Mouse (Mus musculus): Measurements from ENCODE around the gene Rbm4.
"Not testable (repeated sequence)": the region's sequence is repeated elsewhere in the genome, so short reads cannot be mapped to it uniquely, and the experiment has no call there.

The Rbm4 gene

DNA sequence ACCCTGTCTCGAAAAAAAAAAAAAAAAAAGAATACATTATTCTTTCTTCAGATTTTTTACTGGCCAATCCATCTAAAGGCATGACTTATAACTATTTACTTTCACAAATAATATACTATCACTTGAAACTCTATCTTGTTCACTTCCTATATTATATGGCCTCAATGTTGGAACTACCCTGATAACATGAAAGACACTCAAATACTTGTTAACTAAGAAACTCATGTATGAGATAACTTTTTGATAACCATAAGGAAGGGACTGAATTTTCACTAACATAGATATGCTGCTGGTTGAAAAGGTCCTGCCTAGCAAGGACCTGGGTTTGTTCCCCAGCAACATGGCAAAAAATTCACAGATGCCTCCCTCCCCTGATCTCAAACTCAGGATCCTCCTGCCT, 2.2 kb upstream of the Rbm4 start:
- no peak for DNase-seq

GRCm38 (mm10) chr19:4793281-4793830, 345 bp downstream of the Rbm4 start:
- DNase-seq = no peak

DNA sequence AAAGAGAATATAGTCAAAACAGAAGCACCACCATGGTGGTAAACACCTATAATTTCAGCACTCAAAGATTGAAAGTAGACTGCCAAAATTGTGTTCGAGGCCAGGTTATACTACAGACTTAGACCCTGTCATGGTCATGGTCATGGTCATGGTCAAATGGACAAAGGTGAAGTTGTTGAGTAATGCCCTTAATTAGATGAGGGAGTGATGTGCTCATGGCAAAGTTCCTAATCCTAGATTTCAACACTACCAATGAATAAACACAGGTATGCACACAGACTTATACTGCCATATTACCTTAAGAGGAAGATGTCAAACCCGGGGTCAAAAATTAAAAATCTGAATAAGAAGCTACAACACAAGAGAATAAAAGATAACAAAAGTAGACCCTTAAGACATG, 7.4 kb downstream of the Rbm4 start:
- DNase-seq = peak in 1 of 2 experiments; percentile 26

- no peak for DNase-seq
Measured at GRCm38 (mm10) chr19:4785206-4785605, 8.5 kb downstream of the Rbm4 start.

- peak in 1 of 2 experiments; percentile 30 for DNase-seq
Measured at GRCm38 (mm10) chr19:4782891-4783290, 10.8 kb downstream of the Rbm4 start.

DNA sequence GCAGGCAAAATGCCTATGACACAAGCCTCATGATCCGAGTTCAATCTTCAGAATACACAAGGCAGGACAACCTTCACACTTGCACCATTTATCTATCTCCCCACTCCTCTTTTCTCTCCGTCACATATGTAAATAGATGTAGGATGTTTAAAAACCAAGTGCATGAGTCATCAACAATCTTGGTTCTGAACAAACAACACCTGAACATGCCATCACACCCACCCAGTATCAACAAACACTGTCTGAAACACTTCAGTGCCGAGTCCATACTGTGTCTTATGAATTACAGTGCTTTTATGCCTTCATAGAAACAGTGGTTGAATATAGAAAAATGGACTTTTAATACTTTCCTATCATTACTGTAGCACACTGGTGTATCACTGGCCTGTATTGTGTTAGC, 20.9 kb downstream of the Rbm4 start:
- DNase-seq = no peak

GRCm38 (mm10) chr19:4767507-4768148, 26.1 kb downstream of the Rbm4 start:
- DNase-seq = peak; percentile 22 to 54

DNA sequence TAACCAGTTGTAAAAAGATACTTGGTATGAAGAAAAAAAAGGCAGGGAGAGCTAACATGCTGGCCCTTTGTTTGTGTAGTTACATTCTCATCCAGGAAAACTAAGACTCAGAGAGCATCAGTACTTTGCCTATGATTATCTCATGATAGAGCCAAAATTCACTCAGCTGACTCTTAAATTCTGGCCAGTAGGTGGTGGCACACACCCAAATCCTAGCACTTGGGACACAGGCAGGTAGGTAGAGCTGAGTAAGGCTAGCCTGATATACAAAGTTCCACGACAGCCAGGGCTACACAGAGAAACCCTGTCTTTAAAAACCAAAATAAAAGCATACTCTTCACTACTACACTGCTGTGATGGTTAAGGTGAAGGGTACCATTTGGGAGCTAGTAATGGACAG, 30.8 kb downstream of the Rbm4 start:
- DNase-seq = peak; percentile 45 to 63

DNA sequence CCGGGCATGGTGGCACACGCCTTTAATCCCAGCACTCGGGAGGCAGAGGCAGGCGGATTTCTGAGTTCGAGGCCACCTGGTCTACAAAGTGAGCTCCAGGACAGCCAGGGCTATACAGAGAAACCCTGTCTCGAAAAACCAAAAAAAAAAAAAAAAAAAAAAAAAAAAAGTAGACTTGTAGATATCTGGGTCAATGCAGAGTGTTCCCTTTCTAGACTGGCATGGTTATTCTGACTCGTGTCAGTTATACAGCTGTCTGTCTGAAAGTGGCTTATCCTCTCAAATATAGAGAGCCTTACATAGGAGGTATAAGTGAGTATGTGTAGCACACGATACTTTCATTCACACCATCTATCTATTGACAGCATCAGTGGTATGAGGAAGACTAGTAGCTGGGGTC, 33.2 kb downstream of the Rbm4 start:
- DNase-seq = not testable (repeated sequence)

- DNase-seq = peak in 1 of 2 experiments; percentile 18
Measured at GRCm38 (mm10) chr19:4756921-4757320, 36.8 kb downstream of the Rbm4 start.

DNA sequence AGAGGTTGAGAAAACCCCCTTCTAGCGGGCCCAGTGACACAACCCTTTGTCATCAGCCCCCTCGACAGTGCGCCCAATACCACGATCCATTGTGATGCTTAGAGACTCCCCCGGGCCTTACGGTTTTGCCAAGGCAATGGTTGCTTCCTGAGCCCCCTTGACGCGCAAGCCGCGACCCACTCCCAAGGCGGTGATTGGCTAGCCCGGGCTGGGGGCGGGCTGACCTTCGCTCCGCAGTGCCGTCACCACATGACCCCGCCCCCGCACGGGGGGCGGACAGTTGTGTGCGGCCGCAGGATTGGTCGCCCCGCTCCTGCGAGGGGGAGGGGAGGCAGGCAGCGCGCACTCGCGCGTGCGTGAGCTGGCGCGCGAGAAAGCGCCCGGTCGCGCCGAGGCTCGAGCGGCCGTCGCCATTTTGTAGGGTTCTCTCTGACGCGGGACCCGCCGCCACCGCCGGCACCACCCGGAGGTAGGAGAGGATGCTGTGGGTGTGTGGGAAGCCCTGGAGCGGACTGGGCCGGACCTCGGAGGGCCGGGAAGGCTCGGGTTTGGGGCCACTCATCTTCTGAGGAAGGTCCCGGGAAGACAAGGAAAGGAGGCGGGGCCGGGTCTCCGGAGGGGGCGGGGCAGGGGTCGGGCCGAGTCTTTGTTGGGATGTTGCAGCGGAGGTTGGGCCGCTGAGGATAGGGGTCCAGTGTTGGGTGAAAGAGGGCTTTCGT, 37.3 kb downstream of the Rbm4 start, which contains the start of gene Rbm4b:
TSS of gene Rbm4b (plus strand) at position 305 of the 719 bp plus-strand sequence.
- peak; percentile 97 to 99 for DNase-seq

DNA sequence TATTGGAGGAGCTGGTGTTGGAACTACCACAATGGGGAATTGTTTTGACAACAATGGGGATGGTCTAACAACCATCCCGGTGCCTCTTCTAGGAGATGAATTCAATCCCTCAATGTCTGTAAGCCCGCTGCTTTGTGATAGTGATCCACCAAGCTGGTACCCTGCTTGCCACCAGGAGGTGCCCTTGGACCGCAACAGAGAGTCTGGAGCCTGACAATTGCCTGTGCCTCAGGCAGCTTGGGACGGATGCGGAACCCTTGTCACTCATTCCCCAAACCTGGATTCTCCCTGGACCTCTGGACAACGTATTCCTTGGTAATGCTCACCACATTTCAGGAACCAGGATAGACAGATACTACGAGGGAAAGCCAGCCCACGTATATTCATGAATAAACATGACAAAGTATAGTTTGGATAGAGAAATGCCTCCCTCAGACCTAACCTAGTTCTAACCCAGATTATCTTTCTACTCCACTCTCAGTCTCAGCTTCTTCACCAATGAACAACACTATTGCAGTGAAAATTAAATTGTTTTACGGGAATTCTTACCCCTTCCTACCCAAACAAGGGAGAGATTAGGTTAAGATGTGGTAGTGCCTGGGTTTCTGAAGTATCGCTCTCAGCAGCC, 38.0 kb downstream of the Rbm4 start:
- peak; percentile 93 to 96 for DNase-seq

DNA sequence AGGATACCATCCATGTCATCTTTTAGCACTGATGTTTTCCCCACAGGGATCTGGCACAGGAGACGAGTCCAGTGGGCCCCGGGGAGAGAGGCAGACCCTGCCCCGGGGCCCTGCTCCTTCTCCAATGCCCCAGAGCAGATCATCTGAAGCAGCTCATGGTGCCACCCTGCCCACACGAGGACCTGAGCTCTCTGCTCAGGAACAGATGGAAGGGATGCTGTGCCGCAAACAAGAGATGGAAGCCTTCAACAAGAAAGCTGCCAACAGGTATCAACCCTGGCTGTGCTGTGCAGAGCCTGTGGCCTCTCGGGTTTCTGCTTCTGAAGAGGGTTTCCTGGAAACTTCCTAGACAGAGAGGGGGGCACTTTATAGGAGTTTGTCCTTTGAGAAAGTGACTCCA, 43.7 kb downstream of the Rbm4 start:
- DNase-seq = no peak

- no peak for DNase-seq
Measured at GRCm38 (mm10) chr19:4748493-4748892, 45.2 kb downstream of the Rbm4 start.

GRCm38 (mm10) chr19:4747631-4748312, 45.9 kb downstream of the Rbm4 start:
- no peak for DNase-seq

DNA sequence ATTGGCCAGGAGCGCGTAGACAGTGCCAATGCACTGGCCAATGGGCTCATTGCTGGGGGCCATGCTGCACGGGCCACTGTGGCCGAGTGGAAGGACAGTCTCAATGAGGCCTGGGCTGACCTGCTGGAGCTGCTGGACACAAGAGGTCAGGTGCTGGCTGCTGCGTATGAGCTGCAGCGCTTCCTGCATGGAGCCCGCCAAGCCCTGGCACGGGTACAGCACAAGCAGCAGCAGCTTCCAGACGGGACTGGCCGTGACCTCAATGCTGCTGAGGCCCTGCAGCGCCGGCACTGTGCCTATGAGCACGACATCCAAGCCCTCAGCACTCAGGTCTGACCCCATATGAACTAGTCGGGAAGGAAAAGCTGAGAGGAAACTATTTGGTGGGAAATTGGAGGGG, 47.1 kb downstream of the Rbm4 start:
- DNase-seq = peak in 1 of 2 experiments; percentile 27

DNA sequence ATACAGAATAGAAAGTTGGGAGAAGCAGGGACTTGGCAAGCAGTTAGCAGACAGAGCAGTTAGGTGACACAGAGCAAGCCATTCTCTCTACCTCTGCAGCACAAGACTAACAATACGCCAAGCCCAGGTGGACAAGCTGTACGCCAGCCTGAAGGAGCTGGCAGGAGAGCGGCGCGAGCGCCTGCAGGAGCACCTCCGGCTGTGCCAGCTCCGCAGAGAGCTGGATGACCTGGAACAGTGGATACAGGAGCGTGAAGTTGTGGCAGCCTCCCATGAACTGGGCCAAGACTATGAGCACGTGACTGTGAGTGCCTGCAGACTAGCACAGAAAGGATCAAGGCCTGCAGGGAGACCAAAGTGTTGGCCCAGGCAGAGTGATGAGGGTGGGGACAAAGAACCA, 48.0 kb downstream of the Rbm4 start:
- DNase-seq = peak; percentile 11 to 20

DNA sequence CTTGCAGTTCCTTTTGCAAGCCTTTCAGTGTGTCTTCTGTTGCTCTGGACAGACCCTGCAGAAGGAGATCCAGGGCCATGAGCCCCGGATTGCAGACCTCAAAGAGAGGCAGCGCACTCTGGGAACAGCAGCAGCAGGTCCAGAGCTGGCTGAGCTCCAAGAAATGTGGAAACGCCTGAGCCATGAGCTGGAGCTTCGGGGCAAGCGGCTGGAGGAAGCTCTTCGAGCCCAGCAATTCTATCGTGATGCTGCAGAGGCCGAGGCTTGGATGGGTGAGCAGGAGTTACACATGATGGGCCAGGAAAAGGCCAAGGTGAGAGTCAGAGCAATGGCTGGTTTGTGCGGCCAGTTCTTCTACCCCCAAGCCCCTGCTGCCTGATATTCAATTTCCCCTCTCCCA, 48.6 kb downstream of the Rbm4 start:
- peak; percentile 24 to 59 for DNase-seq

DNA sequence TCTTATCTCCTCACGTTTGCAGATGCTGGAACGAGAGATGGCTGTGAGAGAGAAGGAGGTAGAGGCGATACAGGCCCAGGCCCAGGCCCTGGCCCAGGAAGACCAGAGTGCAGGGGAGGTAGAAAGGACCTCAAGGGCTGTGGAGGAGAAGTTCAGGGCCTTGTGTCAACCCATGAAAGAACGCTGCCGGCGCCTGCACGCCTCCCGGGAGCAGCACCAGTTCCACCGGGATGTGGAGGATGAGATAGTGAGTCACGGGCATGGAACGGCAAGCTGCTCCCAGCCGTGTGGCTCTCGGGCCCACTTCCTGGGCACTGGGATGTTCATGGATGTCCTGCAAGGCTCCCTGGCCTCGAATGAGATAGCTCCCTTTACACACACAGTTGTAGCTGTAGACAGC, 49.7 kb downstream of the Rbm4 start:
- no peak for DNase-seq

GRCm38 (mm10) chr19:4743524-4743923, 50.2 kb downstream of the Rbm4 start:
- peak; percentile 23 to 57 for DNase-seq

DNA sequence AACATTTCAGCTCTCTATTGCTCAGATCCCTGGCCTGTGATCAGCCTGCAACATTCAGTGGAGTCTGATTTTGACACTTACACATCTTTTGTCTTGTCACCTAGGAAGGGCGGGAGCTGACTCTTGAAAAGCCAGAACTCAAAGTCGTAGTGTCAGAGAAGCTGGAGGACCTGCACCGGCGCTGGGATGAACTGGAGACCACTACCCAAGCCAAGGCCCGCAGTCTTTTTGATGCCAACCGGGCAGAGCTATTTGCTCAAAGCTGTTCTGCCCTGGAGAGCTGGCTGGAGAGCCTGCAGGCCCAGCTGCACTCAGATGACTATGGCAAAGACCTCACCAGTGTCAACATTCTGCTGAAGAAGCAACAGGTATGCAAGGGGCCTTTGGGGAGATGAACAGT, 51.5 kb downstream of the Rbm4 start:
- no peak for DNase-seq

DNA sequence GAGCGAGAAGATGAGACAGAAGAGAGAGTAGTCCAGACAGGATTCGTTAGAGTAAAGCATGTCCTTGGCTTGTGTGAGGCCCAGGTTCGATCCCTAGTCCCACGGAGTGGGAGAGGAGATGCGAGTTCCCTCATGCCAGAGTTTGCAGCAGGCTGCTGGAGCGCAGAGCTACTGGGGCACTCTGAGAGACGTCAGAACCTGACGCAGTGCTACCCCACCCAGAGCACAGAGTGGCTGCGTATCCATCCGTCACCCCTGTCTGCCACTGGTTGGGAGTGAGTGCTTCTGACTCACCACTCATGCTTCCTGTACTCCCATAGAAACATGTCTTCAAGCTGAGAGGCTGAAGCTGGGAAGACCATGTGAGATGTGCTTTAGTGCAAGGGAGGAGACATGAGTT, 52.2 kb downstream of the Rbm4 start:
- no peak for DNase-seq

- no peak for DNase-seq
Measured at GRCm38 (mm10) chr19:4739762-4740161, 53.9 kb downstream of the Rbm4 start.

Measured in kidney, postnatal 36 days (tissue).